In the genomic region with DNA sequence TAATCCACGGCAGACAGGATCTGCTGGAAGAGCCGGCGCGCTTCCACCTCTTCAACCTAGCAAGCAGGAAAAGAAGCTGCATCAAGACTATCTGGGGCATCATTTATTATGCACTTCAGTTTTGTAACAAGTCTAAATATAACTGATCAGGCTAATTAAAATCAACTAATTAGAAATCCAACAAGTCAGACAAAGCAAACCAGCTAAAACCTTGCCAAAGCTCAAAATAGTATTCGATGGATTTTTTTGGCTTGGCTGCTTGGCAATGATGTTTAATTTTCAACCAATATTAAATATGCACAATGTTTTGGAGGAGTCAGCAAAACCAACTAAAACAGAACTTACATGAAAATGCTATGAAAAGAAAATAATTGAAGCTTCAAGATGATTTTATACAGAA, we compare ENCODE assay signal across 26 mouse cellular contexts. TPM values are rescaled to one million over a fixed set of nuclear protein-coding genes. Genes with fewer than 3 reads are reported as not detected.
A peak's percentile ranks its signal among the peaks of the same experiment; 100 is the strongest.
DNase-seq lines count a peak whose midpoint lies in the region; ATAC-seq and TF ChIP-seq lines count a peak whose summit lies in the region.
"Had no signal": no experiment of that assay in that cellular context is flagged by ENCODE, and none has a peak within 500 bp of the region (broad histone marks: within the 10 kb centered on the region; RNA-seq: fewer than 3 reads in every experiment).

No protein-coding gene starts in this region.

- H3K27ac ChIP-seq in forebrain, embryonic 16.5 days (ENCODE audit: low read length) = peak overlapping the region; percentile 44
- H3K27ac ChIP-seq in forebrain, embryonic 15.5 days (replicated peaks) = no peak overlapping the region; the same call in 1 of the 2 replicates
- peak overlapping the region; percentile 33; the same call in 1 of the 2 replicates for H3K27ac ChIP-seq in left cerebral cortex, adult 2 months
- H3K27ac ChIP-seq: embryonic facial prominence, embryonic 12.5 days; embryonic facial prominence, embryonic 15.5 days; forebrain, embryonic 13.5 days; gastrocnemius, adult 2 months; hindbrain, embryonic 12.5 days; hindbrain, embryonic 15.5 days had no signal

- H3K36me3 ChIP-seq in forebrain, embryonic 16.5 days (ENCODE audit: control insufficient read depth, insufficient read depth) = peaks cover 3% of the 10 kb centered on the region; the same call in 1 of the 2 replicates
- 0 out of 2 replicates have a peak, but pooled peaks cover 2% of the 10 kb centered on the region for H3K36me3 ChIP-seq in forebrain, embryonic 15.5 days
- H3K36me3 ChIP-seq: embryonic facial prominence, embryonic 12.5 days; embryonic facial prominence, embryonic 15.5 days; G1E had no signal

- peak; percentile 21 for DNase-seq in layer of hippocampus, adult 11-12 months (ENCODE audit: low spot score)
- no peak for DNase-seq in layer of hippocampus, postnatal 25 days (ENCODE audit: extremely low spot score in 1 of 2, low spot score in 1 of 2)
- no peak for DNase-seq in left cerebral cortex, adult 2 months (ENCODE audit: extremely low spot score in 1 of 2, low spot score in 2 of 2)
- no peak for DNase-seq in left cerebral cortex, adult 8-10 months (ENCODE audit: low spot score in 2 of 2)
- peak; percentile 49 for DNase-seq in telencephalon, adult 2 months (ENCODE audit: low read depth, low spot score)
- no peak for DNase-seq in adipocyte (ENCODE audit: low spot score)
- DNase-seq: adrenal gland, adult 2 months; adrenal gland, postnatal 14 days; B cell, adult 2 months; cerebellum, adult 18-20 months; cerebellum, adult 9-10 months; cerebellum, postnatal 14 days; gastrocnemius, adult 2 months; gastrocnemius, postnatal 14 days had no signal

- WGBS in forebrain, embryonic 16.5 days = 67% methylated on average over 5 of the region's 5 CpGs
- 66% methylated on average over 5 of the region's 5 CpGs for WGBS in forebrain, embryonic 15.5 days

- H3K4me3 ChIP-seq in forebrain, embryonic 16.5 days (replicated peaks; ENCODE audit: low read length) = no peak overlapping the region
- H3K4me3 ChIP-seq in forebrain, embryonic 15.5 days = no peak overlapping the region
- no peak overlapping the region for H3K4me3 ChIP-seq in left cerebral cortex, adult 2 months
- H3K4me3 ChIP-seq: embryonic facial prominence, embryonic 12.5 days; embryonic facial prominence, embryonic 15.5 days; forebrain, embryonic 13.5 days; gastrocnemius, adult 2 months; hindbrain, embryonic 12.5 days; hindbrain, embryonic 15.5 days had no signal

- no peak overlapping the region for H3K4me2 ChIP-seq in forebrain, embryonic 16.5 days (ENCODE audit: low read length)
- H3K4me2 ChIP-seq in forebrain, embryonic 15.5 days (replicated peaks) = no peak overlapping the region
- H3K4me2 ChIP-seq: embryonic facial prominence, embryonic 12.5 days; embryonic facial prominence, embryonic 15.5 days; forebrain, embryonic 13.5 days; heart, embryonic 11.5 days; hindbrain, embryonic 12.5 days; hindbrain, embryonic 15.5 days had no signal

- no peaks in the 10 kb centered on the region for H3K9me3 ChIP-seq in forebrain, embryonic 16.5 days (ENCODE audit: control insufficient read depth, low read length)
- no peaks in the 10 kb centered on the region for H3K9me3 ChIP-seq in forebrain, embryonic 15.5 days
- H3K9me3 ChIP-seq: embryonic facial prominence, embryonic 12.5 days; embryonic facial prominence, embryonic 15.5 days; forebrain, embryonic 13.5 days; hindbrain, embryonic 12.5 days; hindbrain, embryonic 15.5 days had no signal

- no peaks in the 10 kb centered on the region for H3K27me3 ChIP-seq in forebrain, embryonic 16.5 days (replicated peaks; ENCODE audit: control insufficient read depth, insufficient read depth, low read length)
- no peaks in the 10 kb centered on the region for H3K27me3 ChIP-seq in forebrain, embryonic 15.5 days
- H3K27me3 ChIP-seq: CH12.LX; embryonic facial prominence, embryonic 12.5 days; embryonic facial prominence, embryonic 15.5 days; forebrain, embryonic 13.5 days; hindbrain, embryonic 12.5 days; hindbrain, embryonic 15.5 days; Patski had no signal

- TF ChIP-seq CTCF in left cerebral cortex, adult 2 months (IDR thresholded peaks at IDR 0.05) = no peak

- no peak overlapping the region for H3K9ac ChIP-seq in forebrain, embryonic 16.5 days (replicated peaks; ENCODE audit: low read depth, low read length)
- H3K9ac ChIP-seq in forebrain, embryonic 15.5 days (replicated peaks) = no peak overlapping the region
- H3K9ac ChIP-seq: embryonic facial prominence, embryonic 12.5 days; embryonic facial prominence, embryonic 15.5 days; forebrain, embryonic 13.5 days; hindbrain, embryonic 12.5 days; hindbrain, embryonic 15.5 days had no signal

- intact Hi-C loops in left cerebral cortex, adult 2 months (cut with DNase I) = no loop called here

- peaks cover 3% of the 10 kb centered on the region; the same call in 1 of the 2 replicates for H3K4me1 ChIP-seq in forebrain, embryonic 16.5 days (replicated peaks; ENCODE audit: control insufficient read depth, insufficient read depth, low read length)
- H3K4me1 ChIP-seq in forebrain, embryonic 15.5 days = peaks cover 11% of the 10 kb centered on the region
- H3K4me1 ChIP-seq: embryonic facial prominence, embryonic 12.5 days; embryonic facial prominence, embryonic 15.5 days; forebrain, embryonic 13.5 days; hindbrain, embryonic 12.5 days; hindbrain, embryonic 15.5 days had no signal

- peak; percentile 38 for ATAC-seq in forebrain, embryonic 16.5 days
- no peak for ATAC-seq in forebrain, embryonic 15.5 days (replicated peaks)
- ATAC-seq: forebrain, embryonic 13.5 days; intestine, postnatal 0 days; Patski had no signal

RNA-seq across cellular contexts. Expression of a gene that starts 58.4 kb away (rescaled TPM):
- polyA plus RNA-seq in forebrain, embryonic 16.5 days (2015; fragmentation: Nextera tagmentation; extraction: Ambion mirVana) = 14.0 and 14.4 TPM in 2 replicates
- 11.2 and 11.5 TPM in 2 replicates for polyA plus RNA-seq in forebrain, embryonic 15.5 days (2015; fragmentation: Nextera tagmentation; extraction: Ambion mirVana)
- 10 to 100 TPM; 16.3 to 18.6 TPM for total RNA-seq in layer of hippocampus, postnatal 25 days (2021)
- total RNA-seq in left cerebral cortex, adult 2 months (2021) = 10 to 100 TPM; 31.0 to 35.7 TPM
- total RNA-seq in left cerebral cortex, adult 8-10 months (2022) = 10 to 100 TPM; 28.1 to 33.4 (median 28.7) TPM
- polyA plus RNA-seq: G1E had no signal

Comparison
In these comparisons a context has a peak if more than half of its experiments do, and no peak if none do; other contexts are left out.
1. DNase-seq: peak in layer of hippocampus, adult 11-12 months (single experiment) and telencephalon, adult 2 months (single experiment); none in layer of hippocampus, postnatal 25 days (0 of 2), left cerebral cortex, adult 2 months (0 of 2), left cerebral cortex, adult 8-10 months (0 of 2) and adipocyte (single experiment).